Mouse (Mus musculus): ENCODE measurements at regions not wholly inside any gene's neighbourhood (a gene's known extent, or its start where the extent isn't known, plus 50 kb on each side); places are given as distances from the start of the nearest gene placed in this dataset.
"Not testable (repeated sequence)": the region's sequence is repeated elsewhere in the genome, so short reads cannot be mapped to it uniquely, and the experiment has no call there.

- in situ Hi-C loops (cut with MboI, MseI), result no loop called here
Observed at GRCm38 (mm10) chr11:23079936-23080794, 72.8 kb downstream of the Fam161a start.

GRCm38 (mm10) chr11:23081616-23082015, 74.3 kb downstream of the Fam161a start:
- in situ Hi-C loops (cut with MboI, MseI), result no loop called here

- in situ Hi-C loops (cut with MboI, MseI), result not testable (repeated sequence)
Observed at GRCm38 (mm10) chr11:23083811-23084210, 76.5 kb downstream of the Fam161a start.

GRCm38 (mm10) chr11:23095287-23095686, 88.0 kb downstream of the Fam161a start:
- in situ Hi-C loops (cut with MboI, MseI), result no loop called here

GRCm38 (mm10) chr11:23095723-23096122, 88.4 kb downstream of the Fam161a start:
- in situ Hi-C loops (cut with MboI, MseI), result not testable (repeated sequence)

- in situ Hi-C loops (cut with MboI, MseI), result no loop called here
Observed at GRCm38 (mm10) chr11:23096451-23097222, 89.3 kb downstream of the Fam161a start.

GRCm38 (mm10) chr11:23097223-23097490, 89.8 kb downstream of the Fam161a start:
- in situ Hi-C loops (cut with MboI, MseI), result no loop called here

- in situ Hi-C loops (cut with MboI, MseI), result no loop called here
Observed at GRCm38 (mm10) chr11:23114636-23115035, 107.3 kb downstream of the Fam161a start.

GRCm38 (mm10) chr11:23120533-23121210, 113.3 kb downstream of the Fam161a start:
- in situ Hi-C loops (cut with MboI, MseI), result no loop called here

- in situ Hi-C loops (cut with MboI, MseI), result no loop called here
Observed at GRCm38 (mm10) chr11:23124198-23124951, 117.0 kb downstream of the Fam161a start.

GRCm38 (mm10) chr11:23131122-23131521, 123.8 kb downstream of the Fam161a start:
- in situ Hi-C loops (cut with MboI, MseI), result no loop called here

GRCm38 (mm10) chr11:23131632-23132031, 124.2 kb upstream of the Xpo1 start:
- in situ Hi-C loops (cut with MboI, MseI), result no loop called here

GRCm38 (mm10) chr11:23140429-23141099, 115.3 kb upstream of the Xpo1 start:
- in situ Hi-C loops (cut with MboI, MseI), result no loop called here

GRCm38 (mm10) chr11:23141100-23141837, 114.6 kb upstream of the Xpo1 start:
- in situ Hi-C loops (cut with MboI, MseI), result no loop called here

GRCm38 (mm10) chr11:23148048-23148596, 107.7 kb upstream of the Xpo1 start:
- in situ Hi-C loops (cut with MboI, MseI), result loop anchor here (5.0 kb wide), 1 partner anchor 124 kb away; no protein-coding TSS in a partner anchor

GRCm38 (mm10) chr11:23149556-23150244, 106.1 kb upstream of the Xpo1 start:
- in situ Hi-C loops (cut with MboI, MseI), result loop anchor here (5.0 kb wide), 1 partner anchor 123 kb away; no protein-coding TSS in a partner anchor

GRCm38 (mm10) chr11:23154851-23155250, 101.0 kb upstream of the Xpo1 start:
- in situ Hi-C loops (cut with MboI, MseI), result no loop called here

GRCm38 (mm10) chr11:23168546-23169218, 87.2 kb upstream of the Xpo1 start:
- in situ Hi-C loops (cut with MboI, MseI), result no loop called here
